In the genomic region with DNA sequence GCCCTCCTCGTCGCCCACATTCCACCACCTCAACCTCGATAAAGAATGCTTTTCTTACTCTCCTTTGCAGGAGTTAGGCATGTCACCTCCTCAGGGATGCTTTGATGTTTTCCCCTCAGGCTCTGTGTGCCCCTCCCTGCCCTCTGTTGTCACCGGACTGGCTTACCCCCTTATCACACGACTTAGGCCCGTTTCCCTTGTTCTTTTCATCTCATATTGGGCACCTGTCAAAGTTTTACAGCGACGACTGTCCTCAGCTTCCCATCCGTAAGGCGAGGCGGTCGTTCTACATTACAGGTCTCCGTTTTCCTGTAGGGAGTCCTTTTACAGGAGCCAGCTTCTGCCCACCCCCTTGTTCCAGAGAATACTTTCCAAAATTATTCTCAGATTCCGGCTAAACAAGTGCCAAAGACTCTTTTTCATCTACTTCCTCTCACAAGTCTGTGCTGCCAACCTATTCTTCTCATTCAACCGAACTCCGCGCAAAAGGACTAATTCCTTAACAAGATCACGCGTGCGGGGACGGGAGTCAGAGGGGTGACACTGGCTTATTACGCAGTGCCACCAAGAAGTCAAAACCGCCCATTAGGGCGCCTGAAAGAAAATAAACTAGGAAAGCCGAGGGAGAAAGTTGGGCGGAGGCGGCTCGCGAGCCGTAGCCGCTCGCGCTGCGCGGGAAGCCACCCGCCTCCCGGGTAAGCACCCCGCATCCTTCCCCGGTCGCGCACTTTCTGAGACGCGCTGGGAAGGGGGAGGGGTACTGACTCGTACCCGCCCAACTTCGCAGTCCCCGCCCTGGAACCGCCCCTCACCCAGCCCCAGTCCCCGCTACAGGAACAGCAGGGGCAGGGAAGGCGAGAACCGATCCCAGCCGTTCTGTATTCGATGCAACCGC, we compare ENCODE assay signal across 8 mouse cellular contexts. TPM values are rescaled to one million over a fixed set of nuclear protein-coding genes. Genes with fewer than 3 reads are reported as not detected.
DNase-seq lines count a peak whose midpoint lies in the region; ATAC-seq lines count a peak whose summit lies in the region.

No protein-coding gene starts in this region.

- H3K27ac ChIP-seq in limb, embryonic 15.5 days = peak overlapping the region; percentile 97
- peak overlapping the region; percentile 92 for H3K27ac ChIP-seq in neural tube, embryonic 15.5 days (replicated peaks)

- ATAC-seq in granulocyte monocyte progenitor cell, adult 5-6 weeks (replicated peaks; ENCODE audit: poor library complexity, severe bottlenecking) = peak; percentile 51
- peak; percentile 87 for ATAC-seq in limb, embryonic 15.5 days (ENCODE audit: insufficient number of reproducible peaks, low FRiP score, low TSS enrichment, low read depth)
- peak; percentile 93 for ATAC-seq in neural tube, embryonic 15.5 days (ENCODE audit: low FRiP score)

- peak; percentile 90 to 95 for DNase-seq in adrenal gland, postnatal 36 days
- no peak for DNase-seq in adrenal gland, postnatal 4 days (ENCODE audit: low spot score in 2 of 2)
- DNase-seq in right cerebral cortex, postnatal 25 days = peak; percentile 6
- no peak for DNase-seq in right cerebral cortex, adult 18-20 months
- no peak for DNase-seq in gastrocnemius, postnatal 25 days

- peaks cover 29% of the 10 kb centered on the region for H3K27me3 ChIP-seq in limb, embryonic 15.5 days
- H3K27me3 ChIP-seq in neural tube, embryonic 15.5 days (replicated peaks) = peaks cover 46% of the 10 kb centered on the region

- H3K4me3 ChIP-seq in limb, embryonic 15.5 days = peak overlapping the region; percentile 77
- H3K4me3 ChIP-seq in neural tube, embryonic 15.5 days (replicated peaks) = peak overlapping the region; percentile 72

- 1% methylated on average over 44 of the region's 54 CpGs for WGBS in limb, embryonic 15.5 days
- WGBS in neural tube, embryonic 15.5 days = under 1% methylated on average over 51 of the region's 54 CpGs

- H3K9ac ChIP-seq in limb, embryonic 15.5 days = peak overlapping the region; percentile 47
- H3K9ac ChIP-seq in neural tube, embryonic 15.5 days (replicated peaks) = peak overlapping the region; percentile 72

- peak overlapping the region; percentile 91 for H3K4me2 ChIP-seq in limb, embryonic 15.5 days
- H3K4me2 ChIP-seq in neural tube, embryonic 15.5 days = peak overlapping the region; percentile 90

- H3K4me1 ChIP-seq in limb, embryonic 15.5 days = peaks cover 28% of the 10 kb centered on the region
- peaks cover 29% of the 10 kb centered on the region for H3K4me1 ChIP-seq in neural tube, embryonic 15.5 days

- H3K36me3 ChIP-seq in limb, embryonic 15.5 days = no peaks in the 10 kb centered on the region
- no peaks in the 10 kb centered on the region for H3K36me3 ChIP-seq in neural tube, embryonic 15.5 days

- no peaks in the 10 kb centered on the region for H3K9me3 ChIP-seq in limb, embryonic 15.5 days
- H3K9me3 ChIP-seq in neural tube, embryonic 15.5 days (replicated peaks) = no peaks in the 10 kb centered on the region

RNA-seq across cellular contexts. Expression of gene Hspa2, which starts 0.7 kb away (rescaled TPM):
- total RNA-seq in adrenal gland, postnatal 36 days (2021) = 10 to 100 TPM; 18.5 to 21.5 TPM
- 10 to 100 TPM; 22.7 to 24.4 TPM for total RNA-seq in adrenal gland, postnatal 4 days (2021)
- 1.9 and 7.3 TPM in 2 replicates for total RNA-seq in granulocyte monocyte progenitor cell, adult 5-6 weeks (2014; fragmentation: Nextera tagmentation)
- total RNA-seq in granulocyte monocyte progenitor cell, adult 5-6 weeks (2017) = 18.9 and 19.4 TPM in 2 replicates
- polyA plus RNA-seq in limb, embryonic 15.5 days (2015; fragmentation: Nextera tagmentation; extraction: Ambion mirVana) = 11.8 and 13.0 TPM in 2 replicates
- polyA plus RNA-seq in neural tube, embryonic 15.5 days (2015; fragmentation: Nextera tagmentation; extraction: Ambion mirVana) = 5.7 and 8.2 TPM in 2 replicates
- total RNA-seq in gastrocnemius, postnatal 25 days (2021) = 10 to 100 TPM in 1 of 2 experiments, 1 to 10 TPM in 1; 6.3 to 10.3 TPM

RNA-seq across cellular contexts. Expression of gene Ppp1r36, which starts 14.1 kb away (rescaled TPM):
- not detected for total RNA-seq in adrenal gland, postnatal 36 days (2021)
- 1 to 10 TPM in 1 of 2 experiments, under 1 TPM in 1; 0.56 to 1.0 TPM for total RNA-seq in adrenal gland, postnatal 4 days (2021)
- total RNA-seq in granulocyte monocyte progenitor cell, adult 5-6 weeks (2014; fragmentation: Nextera tagmentation) = not detected in 2 replicates
- total RNA-seq in granulocyte monocyte progenitor cell, adult 5-6 weeks (2017) = 0.69 TPM in 1 of 2 replicates, not detected in the other
- polyA plus RNA-seq in limb, embryonic 15.5 days (2015; fragmentation: Nextera tagmentation; extraction: Ambion mirVana) = 3.4 and 4.0 TPM in 2 replicates
- polyA plus RNA-seq in neural tube, embryonic 15.5 days (2015; fragmentation: Nextera tagmentation; extraction: Ambion mirVana) = 0.92 and 1.6 TPM in 2 replicates
- total RNA-seq in gastrocnemius, postnatal 25 days (2021) = not detected

RNA-seq across cellular contexts. Expression of gene Zbtb1, which starts 33.2 kb away (rescaled TPM):
- 1 to 10 TPM; 5.2 to 5.8 TPM for total RNA-seq in adrenal gland, postnatal 36 days (2021)
- 1 to 10 TPM; 8.9 to 9.4 TPM for total RNA-seq in adrenal gland, postnatal 4 days (2021)
- 12.0 and 15.6 TPM in 2 replicates for total RNA-seq in granulocyte monocyte progenitor cell, adult 5-6 weeks (2014; fragmentation: Nextera tagmentation)
- 12.9 and 15.3 TPM in 2 replicates for total RNA-seq in granulocyte monocyte progenitor cell, adult 5-6 weeks (2017)
- polyA plus RNA-seq in limb, embryonic 15.5 days (2015; fragmentation: Nextera tagmentation; extraction: Ambion mirVana) = 9.6 and 10.0 TPM in 2 replicates
- polyA plus RNA-seq in neural tube, embryonic 15.5 days (2015; fragmentation: Nextera tagmentation; extraction: Ambion mirVana) = 3.3 and 4.4 TPM in 2 replicates
- total RNA-seq in gastrocnemius, postnatal 25 days (2021) = 1 to 10 TPM; 3.1 to 3.9 TPM

RNA-seq across cellular contexts. Expression of gene Zbtb25, which starts 33.8 kb away (rescaled TPM):
- total RNA-seq in adrenal gland, postnatal 36 days (2021) = 1 to 10 TPM; 5.9 to 9.9 TPM
- 10 to 100 TPM; 16.5 to 16.6 TPM for total RNA-seq in adrenal gland, postnatal 4 days (2021)
- total RNA-seq in granulocyte monocyte progenitor cell, adult 5-6 weeks (2014; fragmentation: Nextera tagmentation) = 26.4 and 29.4 TPM in 2 replicates
- 21.4 and 22.4 TPM in 2 replicates for total RNA-seq in granulocyte monocyte progenitor cell, adult 5-6 weeks (2017)
- polyA plus RNA-seq in limb, embryonic 15.5 days (2015; fragmentation: Nextera tagmentation; extraction: Ambion mirVana) = 16.9 and 18.1 TPM in 2 replicates
- 13.1 and 15.2 TPM in 2 replicates for polyA plus RNA-seq in neural tube, embryonic 15.5 days (2015; fragmentation: Nextera tagmentation; extraction: Ambion mirVana)
- total RNA-seq in gastrocnemius, postnatal 25 days (2021) = 1 to 10 TPM; 6.6 to 8.2 TPM

Comparison
In these comparisons a context has a peak if more than half of its experiments do, and no peak if none do; other contexts are left out.
1. DNase-seq: peak in adrenal gland, postnatal 36 days (2 of 2) and right cerebral cortex, postnatal 25 days (single experiment); none in adrenal gland, postnatal 4 days (0 of 2), right cerebral cortex, adult 18-20 months (single experiment) and gastrocnemius, postnatal 25 days (single experiment).
2. Peak in every context shown above with its lines, with median percentiles within 50 percentile points of each other: ATAC-seq.